Mouse (Mus musculus) midbrain, embryonic 10.5 days (tissue): ENCODE measurements around the gene H2-Oa. TPM values are rescaled to one million over a fixed set of nuclear protein-coding genes. Genes with fewer than 3 reads are reported as not detected.

ENCODE experiments used
- DNase-seq: peaks from one replicate; pipeline ENCODE4 v3.0.0-alpha.2; 2017; ENCODE audit warnings: low spot score
- H3K27ac ChIP-seq: fragments of 300-500 bp; sonication (generic); replicated peaks from 2 replicates; pipeline ENCODE4 v1.5.1; 2016; ENCODE audit warnings: mild to moderate bottlenecking
- H3K27me3 ChIP-seq: fragments of 300-500 bp; sonication (generic); 2 replicates; pipeline ENCODE4 v1.6.1; 2016; ENCODE audit warnings: low read depth, mild to moderate bottlenecking; ENCODE audit not compliant: poor library complexity, severe bottlenecking
- H3K36me3 ChIP-seq: fragments of 300-500 bp; sonication (generic); 2 replicates; pipeline ENCODE4 v1.6.1; 2016; ENCODE audit warnings: mild to moderate bottlenecking, moderate library complexity
- H3K4me1 ChIP-seq: fragments of 300-500 bp; sonication (generic); 2 replicates; pipeline ENCODE4 v1.6.1; 2016
- H3K4me3 ChIP-seq: fragments of 300-500 bp; sonication (generic); 2 replicates; pipeline ENCODE4 v1.5.1; 2016; ENCODE audit warnings: mild to moderate bottlenecking, moderate library complexity
- H3K9me3 ChIP-seq: fragments of 300-500 bp; sonication (generic); replicated peaks from 2 replicates; pipeline ENCODE4 v1.6.1; 2016; ENCODE audit warnings: mild to moderate bottlenecking
- WGBS: fragments of 180-500 bp; shearing (Covaris S2); methylation state at CpG from one replicate; pipeline ENCODE4 v1.1.7; 2016; 5-methylcytosine and 5-hydroxymethylcytosine counted together
- polyA plus RNA-seq: library from polyadenylated mRNA; unstranded; fragments of >200 nt; fragmentation: Nextera tagmentation; extraction: Ambion mirVana; gene quantifications from 2 replicates; pipeline ENCODE4 v1.2.1, GENCODE M21; 2016

Gene H2-Oa
- polyA plus RNA-seq, 1 experiment from 2014 or later = 0.37 TPM

DNA sequence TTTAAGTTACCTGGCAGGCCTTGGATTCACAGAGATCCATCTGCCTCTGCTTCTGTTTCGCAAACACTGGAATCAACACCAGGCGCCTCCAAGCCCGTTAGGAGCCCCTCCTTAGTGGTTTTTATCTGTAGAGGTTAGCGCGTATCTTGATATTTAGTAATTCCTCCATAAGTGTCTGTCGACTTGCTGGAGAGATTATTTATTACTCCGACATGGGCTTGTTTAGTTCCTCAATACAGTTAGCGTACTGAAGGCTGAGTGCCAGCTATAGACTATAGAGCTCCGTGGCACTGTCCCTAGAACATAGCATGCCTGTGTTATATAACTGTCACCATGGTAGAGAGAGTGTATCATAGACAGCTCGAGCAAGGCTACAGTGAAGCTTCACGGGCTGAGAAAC is 4.0 kb upstream of the H2-Oa start:
- no peak overlapping the region for H3K27ac ChIP-seq
- H3K4me3 ChIP-seq = no peak overlapping the region
- H3K27me3 ChIP-seq = peaks cover 4% of the 10 kb centered on the region; the same call in 1 of the 2 replicates
- no peaks in the 10 kb centered on the region for H3K36me3 ChIP-seq
- 90% methylated on average over 11 of the region's 11 CpGs for WGBS
- no peaks in the 10 kb centered on the region for H3K9me3 ChIP-seq
- H3K4me1 ChIP-seq = peaks cover 11% of the 10 kb centered on the region
- no peak for DNase-seq

DNA sequence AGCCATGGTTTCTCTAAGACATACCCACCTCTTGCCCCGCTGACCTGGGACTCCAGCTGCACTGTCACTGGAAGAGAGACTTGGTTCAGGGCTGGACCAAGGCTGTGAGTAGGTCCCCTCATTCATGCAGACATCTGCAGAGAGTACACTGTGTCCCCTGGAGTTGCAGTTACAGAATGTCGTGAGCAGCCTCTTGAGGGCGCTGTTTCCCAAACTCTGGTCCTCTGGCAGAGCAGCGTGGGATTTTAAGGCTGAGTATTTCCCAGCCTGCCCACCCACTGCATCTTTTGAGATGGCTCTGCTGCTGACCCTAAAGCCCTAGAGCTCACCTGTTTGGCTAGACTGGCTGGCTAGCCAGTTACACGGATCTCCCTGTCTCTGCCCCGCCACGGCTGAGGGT is 1.2 kb upstream of the H2-Oa start:
- Histone ChIP-seq H3K27ac (no peak overlapping the region), H3K4me1 (peaks cover 16% of the 10 kb centered on the region), H3K36me3 (no peaks in the 10 kb centered on the region), H3K9me3 (no peaks in the 10 kb centered on the region; the same call in 1 of the 2 replicates), H3K27me3 (no peaks in the 10 kb centered on the region), H3K4me3 (no peak overlapping the region)
- WGBS = 43% methylated on average over 7 of the region's 7 CpGs
- no peak for DNase-seq

DNA sequence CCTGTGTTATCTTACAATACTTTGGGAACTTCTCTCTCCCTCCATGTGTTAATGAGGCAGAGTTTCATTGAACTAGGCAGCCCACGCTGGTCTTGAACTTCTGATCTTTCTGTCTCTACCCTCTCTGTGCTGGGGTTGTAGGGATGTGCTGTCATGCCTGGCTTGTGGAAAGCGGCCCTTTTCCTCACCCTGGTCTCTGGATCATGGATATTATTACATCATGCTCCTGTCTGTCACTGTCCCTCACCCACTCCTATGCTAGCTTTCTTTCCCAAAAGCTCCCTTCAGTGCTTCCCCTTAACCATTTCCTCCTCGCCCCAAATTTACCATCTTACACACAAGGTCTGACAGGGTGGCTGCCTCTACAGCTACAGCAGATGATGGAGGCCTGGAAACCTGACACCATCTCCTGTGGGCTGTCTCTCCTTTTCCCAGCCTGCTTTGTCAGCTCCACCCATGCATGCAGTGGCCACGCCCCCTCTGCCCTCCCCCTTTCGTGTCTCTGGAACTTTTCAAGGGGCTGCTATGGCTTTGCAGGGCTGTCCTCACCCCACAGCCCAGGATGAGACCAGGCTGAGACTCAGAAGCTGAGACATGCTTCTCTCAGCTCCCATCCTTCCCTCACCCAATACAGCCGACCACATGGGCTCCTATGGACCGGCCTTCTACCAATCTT is 1.2 kb downstream of the H2-Oa start:
- H3K4me3 ChIP-seq = peak overlapping the region; percentile 27
- peak overlapping the region; percentile 59; the same call in 1 of the 2 replicates for H3K27ac ChIP-seq
- no peaks in the 10 kb centered on the region; the same call in 1 of the 2 replicates for H3K9me3 ChIP-seq
- no peaks in the 10 kb centered on the region for H3K27me3 ChIP-seq
- peak; percentile 74 for DNase-seq
- WGBS = 34% methylated on average over 7 of the region's 7 CpGs
- peaks cover 16% of the 10 kb centered on the region for H3K4me1 ChIP-seq
- no peaks in the 10 kb centered on the region for H3K36me3 ChIP-seq

DNA sequence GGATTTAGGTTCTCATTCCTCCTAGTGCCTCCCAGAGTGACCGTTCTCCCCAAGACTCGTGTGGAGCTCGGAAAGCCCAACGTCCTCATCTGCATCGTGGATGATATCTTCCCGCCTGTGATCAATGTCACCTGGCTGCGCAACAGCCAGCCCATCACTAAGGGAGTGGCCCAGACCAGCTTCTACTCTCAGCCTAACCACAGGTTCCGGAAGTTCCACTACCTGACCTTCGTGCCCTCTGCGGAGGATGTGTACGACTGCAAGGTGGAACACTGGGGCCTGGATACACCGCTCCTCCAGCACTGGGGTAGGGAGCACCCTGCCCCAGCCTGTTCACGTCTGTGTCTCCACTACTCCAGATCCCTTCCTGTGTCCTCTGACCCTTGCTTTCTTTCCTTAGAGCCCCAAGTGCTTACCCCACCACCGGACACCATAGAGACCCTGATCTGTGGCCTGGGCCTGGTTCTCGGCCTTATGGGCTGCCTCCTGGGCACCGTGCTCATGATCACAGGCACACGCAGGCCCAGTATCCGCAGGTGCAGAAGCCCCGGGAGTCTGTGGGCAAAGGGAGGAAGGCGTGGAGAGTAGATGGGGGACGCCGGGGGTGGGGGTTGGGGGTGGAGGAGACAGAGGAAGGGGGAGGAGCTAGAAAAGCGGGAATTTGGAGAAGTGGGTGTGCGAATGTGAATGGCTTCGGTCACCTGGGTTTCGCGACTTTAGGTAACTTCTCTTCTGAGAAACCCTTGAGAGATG is 2.3 kb downstream of the H2-Oa start:
- H3K36me3 ChIP-seq = no peaks in the 10 kb centered on the region
- no peaks in the 10 kb centered on the region for H3K27me3 ChIP-seq
- 84% methylated on average over 27 of the region's 27 CpGs for WGBS
- H3K27ac ChIP-seq = no peak overlapping the region
- H3K4me1 ChIP-seq = peaks cover 16% of the 10 kb centered on the region
- H3K4me3 ChIP-seq = no peak overlapping the region
- DNase-seq = no peak
- no peaks in the 10 kb centered on the region; the same call in 1 of the 2 replicates for H3K9me3 ChIP-seq

DNA sequence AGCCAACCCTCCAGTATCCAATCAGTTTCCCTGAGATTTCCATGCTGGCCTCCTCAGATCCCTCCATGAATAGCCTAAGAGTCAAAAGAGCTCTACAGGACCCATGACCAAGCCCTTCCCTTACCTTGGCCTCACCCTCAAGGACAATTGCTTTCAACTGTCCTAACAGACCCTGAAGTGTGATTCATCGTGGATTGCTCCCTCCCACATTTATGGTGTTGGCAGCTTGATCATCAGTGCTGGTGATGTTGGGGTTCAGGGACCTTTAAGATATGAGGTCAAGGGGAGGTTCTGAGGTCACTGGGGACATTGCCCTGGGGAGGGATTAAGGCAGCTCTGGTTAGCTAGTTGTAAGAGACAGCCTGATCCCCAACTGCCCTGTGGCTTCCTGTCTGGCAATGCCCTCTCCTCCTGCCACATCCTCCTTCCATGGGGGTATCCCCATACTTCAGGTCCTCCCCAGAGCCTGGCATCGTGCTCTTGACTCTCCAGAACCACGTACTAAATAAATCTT is 4.4 kb downstream of the H2-Oa start:
- Histone ChIP-seq H3K27ac (no peak overlapping the region), H3K4me1 (peaks cover 18% of the 10 kb centered on the region), H3K9me3 (no peaks in the 10 kb centered on the region; the same call in 1 of the 2 replicates), H3K27me3 (peaks cover 12% of the 10 kb centered on the region), H3K4me3 (no peak overlapping the region), H3K36me3 (no peaks in the 10 kb centered on the region)
- no peak for DNase-seq
- 79% methylated on average over 3 of the region's 3 CpGs for WGBS

DNA sequence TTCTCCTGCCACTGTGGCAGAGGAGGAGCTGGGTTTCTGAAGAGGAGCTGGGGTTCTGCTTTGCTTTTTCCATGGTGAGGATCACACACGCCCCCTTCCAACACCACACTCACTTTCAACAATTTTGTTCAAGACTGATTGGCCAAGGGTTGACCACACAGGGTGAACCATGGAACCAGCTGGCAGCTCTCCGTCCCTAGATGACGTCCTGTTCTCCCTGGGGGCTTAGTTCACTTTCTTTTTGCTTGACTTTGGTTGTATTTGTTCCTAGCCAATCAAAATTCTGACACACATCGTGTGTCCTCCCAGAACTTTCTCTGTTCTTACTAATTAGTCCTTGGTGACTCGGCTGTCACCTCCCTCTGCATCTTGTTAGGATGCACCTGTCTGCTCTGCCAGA is 5.1 kb downstream of the H2-Oa start:
- Histone ChIP-seq H3K27me3 (peaks cover 12% of the 10 kb centered on the region), H3K27ac (no peak overlapping the region), H3K9me3 (no peaks in the 10 kb centered on the region; the same call in 1 of the 2 replicates), H3K4me1 (peaks cover 19% of the 10 kb centered on the region), H3K4me3 (no peak overlapping the region), H3K36me3 (no peaks in the 10 kb centered on the region)
- 78% methylated on average over 5 of the region's 5 CpGs for WGBS
- DNase-seq = no peak

DNA sequence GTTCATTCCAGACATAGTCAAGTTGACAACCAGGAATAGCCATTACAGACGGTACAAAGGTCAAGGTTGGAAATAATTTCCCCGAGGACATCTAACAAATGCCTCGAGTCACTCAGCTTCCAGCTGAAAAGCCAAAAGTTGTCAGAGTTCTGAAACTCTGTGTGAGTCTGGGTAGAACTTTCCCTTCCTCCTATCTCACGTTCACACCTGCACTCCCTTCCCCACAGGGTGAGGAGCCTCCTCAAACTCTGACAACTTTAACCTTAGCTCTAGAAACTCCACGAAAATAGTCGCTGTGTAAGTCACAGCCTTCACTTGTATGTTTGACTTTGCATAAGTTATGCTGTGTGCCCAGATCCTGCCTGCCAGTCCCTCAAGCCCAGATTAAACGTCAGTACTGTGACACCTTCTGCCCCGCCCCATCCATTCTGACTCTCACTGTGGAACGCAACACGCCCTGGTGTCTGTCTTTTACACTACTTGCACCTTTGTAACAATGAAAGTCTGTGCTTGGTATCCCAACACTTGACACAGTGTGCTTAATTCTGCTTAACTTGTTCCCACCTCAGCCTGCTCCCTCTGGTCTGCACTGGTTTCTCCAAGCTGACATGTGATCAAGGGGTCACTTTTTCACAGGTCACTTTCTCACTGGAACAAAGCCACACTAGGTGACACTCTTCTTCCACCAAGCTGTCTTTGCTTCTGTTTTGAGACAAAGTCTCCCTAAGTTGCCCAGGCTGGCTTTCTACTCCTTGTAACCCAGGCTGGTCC is 6.8 kb downstream of the H2-Oa start:
- WGBS = 70% methylated on average over 10 of the region's 10 CpGs
- Histone ChIP-seq H3K27me3 (peaks cover 12% of the 10 kb centered on the region), H3K36me3 (no peaks in the 10 kb centered on the region), H3K4me3 (no peak overlapping the region), H3K9me3 (no peaks in the 10 kb centered on the region; the same call in 1 of the 2 replicates), H3K27ac (no peak overlapping the region), H3K4me1 (peaks cover 7% of the 10 kb centered on the region)
- no peak for DNase-seq

DNA sequence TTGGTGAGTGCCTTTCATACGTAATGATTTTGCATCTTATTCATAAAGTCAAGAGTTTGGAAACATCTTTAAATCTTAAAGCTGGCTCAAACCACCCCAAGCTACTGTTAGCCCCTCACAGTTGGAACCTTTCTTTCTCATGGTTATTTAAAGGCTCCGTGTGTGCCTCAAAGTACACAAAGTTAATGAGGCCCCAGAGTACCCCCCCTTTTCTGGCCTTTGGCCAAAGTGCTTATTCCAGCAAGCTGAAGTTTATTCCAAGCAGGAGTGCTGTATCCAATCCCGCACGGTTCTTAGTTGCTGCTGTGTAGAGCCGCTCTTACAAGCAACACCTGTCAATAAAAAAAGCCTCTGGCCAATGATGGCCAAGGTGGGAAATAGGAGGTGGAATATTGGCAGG is 7.4 kb downstream of the H2-Oa start:
- H3K27ac ChIP-seq = no peak overlapping the region
- H3K4me3 ChIP-seq = no peak overlapping the region
- no peaks in the 10 kb centered on the region for H3K36me3 ChIP-seq
- peaks cover 12% of the 10 kb centered on the region for H3K27me3 ChIP-seq
- 72% methylated on average over 5 of the region's 5 CpGs for WGBS
- peaks cover 5% of the 10 kb centered on the region; the same call in 1 of the 2 replicates for H3K4me1 ChIP-seq
- DNase-seq = no peak
- H3K9me3 ChIP-seq = no peaks in the 10 kb centered on the region; the same call in 1 of the 2 replicates

DNA sequence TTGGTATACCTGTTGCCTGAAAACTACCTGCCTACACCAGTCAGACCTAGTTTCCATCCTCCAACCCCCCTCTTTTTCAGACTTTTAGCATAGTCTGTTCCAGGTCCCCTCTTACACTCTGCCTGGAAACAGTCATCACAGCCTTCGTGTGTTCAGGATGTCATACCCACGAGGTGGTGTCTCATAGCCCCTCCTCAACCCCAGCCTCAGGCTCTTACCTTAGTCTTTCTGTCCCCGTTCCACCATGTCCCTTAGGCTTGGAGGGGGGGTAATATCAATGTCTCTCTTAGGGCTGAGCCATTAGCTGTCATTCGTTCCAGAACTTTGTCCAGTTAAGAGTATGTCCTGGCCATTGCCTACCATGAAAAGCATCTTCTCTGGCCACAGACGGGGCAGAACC is 9.0 kb downstream of the H2-Oa start:
- H3K27me3 ChIP-seq = peaks cover 12% of the 10 kb centered on the region
- 0 out of 2 replicates have a peak overlapping the region, but pooled peaks have one; percentile 28 for H3K4me3 ChIP-seq
- no peak overlapping the region for H3K27ac ChIP-seq
- no peaks in the 10 kb centered on the region for H3K36me3 ChIP-seq
- 36% methylated on average over 5 of the region's 5 CpGs for WGBS
- peaks cover 5% of the 10 kb centered on the region; the same call in 1 of the 2 replicates for H3K4me1 ChIP-seq
- H3K9me3 ChIP-seq = no peaks in the 10 kb centered on the region
- no peak for DNase-seq

DNA sequence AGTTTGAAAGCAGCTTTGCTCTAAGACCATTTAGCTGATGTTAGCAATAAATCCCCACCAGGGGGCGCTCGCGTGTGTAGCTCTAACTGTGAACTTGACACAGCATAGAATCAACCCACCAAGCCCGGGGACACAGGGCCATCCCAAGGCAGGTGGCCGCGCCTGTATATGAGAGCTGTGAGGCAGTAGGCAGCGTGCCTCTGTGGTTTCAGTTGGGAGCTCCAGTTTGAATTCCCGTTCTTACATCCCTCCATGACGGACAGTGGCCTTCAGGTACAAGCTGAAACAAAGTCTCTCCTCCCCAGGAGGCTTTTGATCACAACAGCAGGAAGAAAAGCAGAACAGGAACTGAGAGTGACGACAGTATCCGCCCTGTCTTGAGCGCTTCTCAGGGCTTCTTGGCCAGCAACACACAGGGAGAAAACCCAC is 9.5 kb downstream of the H2-Oa start:
- H3K4me3 ChIP-seq = peak overlapping the region; percentile 28; the same call in 1 of the 2 replicates
- no peaks in the 10 kb centered on the region for H3K36me3 ChIP-seq
- 10% methylated on average over 12 of the region's 12 CpGs for WGBS
- peaks cover 12% of the 10 kb centered on the region for H3K27me3 ChIP-seq
- H3K9me3 ChIP-seq = no peaks in the 10 kb centered on the region
- H3K4me1 ChIP-seq = peaks cover 5% of the 10 kb centered on the region; the same call in 1 of the 2 replicates
- DNase-seq = peak; percentile 92
- no peak overlapping the region for H3K27ac ChIP-seq

DNA sequence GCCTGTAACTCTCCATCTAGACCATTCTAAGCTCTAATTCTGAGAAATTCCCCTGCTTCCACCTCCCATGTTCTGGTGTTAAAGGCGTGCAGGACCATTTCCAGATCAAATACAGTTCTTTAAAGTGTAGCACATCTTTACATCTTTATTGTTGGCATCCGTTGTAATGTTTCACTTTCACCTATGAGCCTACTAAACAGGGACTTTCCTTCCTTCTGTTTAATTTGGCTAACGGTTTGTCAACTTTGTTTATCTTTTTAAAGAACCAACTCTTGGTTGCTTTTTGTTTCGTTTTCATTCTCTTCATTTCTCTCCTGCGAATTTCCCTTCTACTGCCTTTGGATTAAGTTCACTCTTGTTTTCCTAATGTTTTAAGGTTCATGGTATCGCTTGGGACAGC is 10.7 kb downstream of the H2-Oa start:
- Histone ChIP-seq H3K9me3 (no peaks in the 10 kb centered on the region), H3K36me3 (0 out of 2 replicates have a peak, but pooled peaks cover 7% of the 10 kb centered on the region)
- WGBS = 81% methylated on average over 6 of the region's 6 CpGs

DNA sequence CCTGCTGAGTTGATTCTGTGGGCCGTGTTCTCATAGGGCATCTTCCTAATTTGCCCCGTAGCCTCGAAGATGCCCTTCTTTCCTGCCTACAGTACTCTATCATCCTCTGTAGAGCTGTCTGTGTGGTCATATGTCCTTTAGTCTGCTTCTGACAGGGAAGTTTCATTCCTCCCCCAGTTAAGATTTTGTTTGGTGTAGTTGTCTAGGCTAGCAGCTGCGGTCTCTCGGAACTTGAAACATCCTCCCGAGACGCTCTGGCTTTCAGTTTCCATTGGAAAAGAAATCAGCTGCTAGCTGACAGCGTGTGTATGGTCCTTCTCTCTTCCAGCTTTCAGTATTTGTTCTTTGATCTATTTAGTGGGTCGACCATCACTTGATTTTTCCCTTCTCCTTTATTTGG is 12.7 kb downstream of the H2-Oa start:
- no peaks in the 10 kb centered on the region for H3K9me3 ChIP-seq
- DNase-seq = no peak
- H3K4me1 ChIP-seq = peaks cover 7% of the 10 kb centered on the region; the same call in 1 of the 2 replicates
- H3K27me3 ChIP-seq = peaks cover 12% of the 10 kb centered on the region
- WGBS = 87% methylated on average over 9 of the region's 9 CpGs
- H3K36me3 ChIP-seq = peaks cover 21% of the 10 kb centered on the region
- H3K27ac ChIP-seq = no peak overlapping the region
- no peak overlapping the region for H3K4me3 ChIP-seq

More for the DNA sequence above, 10.7 kb downstream of the H2-Oa start:
- Histone ChIP-seq H3K27me3 (peaks cover 12% of the 10 kb centered on the region), H3K4me1 (peaks cover 5% of the 10 kb centered on the region; the same call in 1 of the 2 replicates), H3K27ac (no peak overlapping the region), H3K4me3 (no peak overlapping the region)
- DNase-seq = no peak
